Mouse (Mus musculus) T-cell, adult 2 months (primary cell): ENCODE results near the gene Exd1.
"Not testable (repeated sequence)": the region's sequence is repeated elsewhere in the genome, so short reads cannot be mapped to it uniquely, and the experiment has no call there.

Source experiments
- DNase-seq: peaks from one replicate; pipeline ENCODE4 v3.0.0; 2022; ENCODE audit warnings: low spot score

The Exd1 gene

DNA sequence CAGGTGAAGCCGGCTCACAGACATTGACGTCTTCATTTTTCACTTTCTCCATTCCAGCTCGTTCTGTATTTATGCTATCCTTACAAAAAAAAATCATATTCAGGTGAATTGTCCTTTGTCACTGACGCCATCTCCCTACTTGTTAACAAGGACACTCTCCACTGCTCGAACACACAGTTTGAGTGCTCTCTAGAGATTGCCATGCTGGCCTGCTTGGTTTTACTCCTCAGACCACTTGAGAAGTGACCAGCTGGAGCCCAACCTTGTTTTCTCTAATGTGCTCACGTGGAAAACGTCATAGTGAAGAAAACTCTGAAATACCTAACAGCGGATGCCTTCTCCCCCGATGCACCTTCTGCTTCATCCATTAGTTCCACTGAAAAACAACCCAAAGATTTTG is 8.6 kb downstream of the Exd1 start:
- no peak for DNase-seq

DNA sequence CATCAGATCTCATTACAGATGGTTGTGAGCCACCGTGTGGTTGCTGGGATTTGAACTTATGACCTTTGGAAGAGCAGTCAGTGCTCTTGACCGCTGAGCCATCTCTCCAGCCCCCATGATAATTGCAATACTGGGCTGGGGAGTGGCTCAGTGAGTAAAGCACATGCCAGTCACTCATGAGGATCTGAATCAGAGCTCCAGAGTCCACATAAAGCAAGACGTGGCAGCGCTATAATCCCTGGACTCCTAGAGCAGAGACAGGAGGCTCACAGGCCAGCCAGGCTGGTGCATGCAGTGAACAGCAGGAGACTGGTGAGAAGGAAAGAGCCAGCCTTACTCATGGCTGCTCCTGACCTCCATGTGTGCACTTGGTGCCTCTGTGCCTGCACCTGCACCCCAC is 22.0 kb downstream of the Exd1 start:
- DNase-seq, result no peak

DNA sequence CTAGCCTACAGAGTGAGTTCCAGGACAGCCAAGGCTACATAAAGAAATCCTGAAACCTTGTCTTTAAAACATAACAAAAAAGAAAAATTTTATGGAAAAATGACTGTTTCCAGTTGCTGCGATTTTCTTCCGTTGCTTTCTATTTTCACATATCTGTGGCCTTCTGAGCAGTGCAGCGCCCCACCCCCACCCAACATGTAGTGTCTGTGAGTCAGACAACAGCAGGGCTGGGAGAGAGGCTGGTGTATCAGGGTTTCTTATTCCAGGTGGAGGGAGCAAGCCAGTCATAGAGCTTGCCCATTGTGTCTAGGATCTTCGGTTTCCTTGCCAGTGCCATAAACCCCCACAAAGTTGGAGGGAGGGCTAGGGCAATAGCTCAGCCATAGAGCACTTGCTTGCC is 23.6 kb downstream of the Exd1 start:
- no peak for DNase-seq

DNA sequence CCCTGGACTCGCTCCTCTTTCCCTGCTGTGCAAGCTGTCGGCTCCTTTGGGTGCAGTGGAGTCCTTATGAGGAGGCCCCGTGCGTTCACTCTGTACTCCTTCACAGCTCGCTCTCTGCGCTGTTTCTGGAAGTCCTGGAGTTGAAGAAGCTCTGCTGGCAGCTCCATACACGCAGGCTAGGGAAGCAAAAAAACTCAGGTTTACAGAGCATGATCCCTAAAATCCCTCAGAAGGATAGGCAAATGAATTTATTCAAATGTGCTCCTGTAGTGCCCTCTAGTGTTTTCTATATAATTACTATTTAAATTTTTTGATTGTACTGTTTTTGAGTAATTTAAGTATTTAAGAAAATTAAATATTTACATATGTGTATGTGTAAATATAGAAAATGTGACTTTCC is 26.9 kb downstream of the Exd1 start:
- DNase-seq, result no peak

DNA sequence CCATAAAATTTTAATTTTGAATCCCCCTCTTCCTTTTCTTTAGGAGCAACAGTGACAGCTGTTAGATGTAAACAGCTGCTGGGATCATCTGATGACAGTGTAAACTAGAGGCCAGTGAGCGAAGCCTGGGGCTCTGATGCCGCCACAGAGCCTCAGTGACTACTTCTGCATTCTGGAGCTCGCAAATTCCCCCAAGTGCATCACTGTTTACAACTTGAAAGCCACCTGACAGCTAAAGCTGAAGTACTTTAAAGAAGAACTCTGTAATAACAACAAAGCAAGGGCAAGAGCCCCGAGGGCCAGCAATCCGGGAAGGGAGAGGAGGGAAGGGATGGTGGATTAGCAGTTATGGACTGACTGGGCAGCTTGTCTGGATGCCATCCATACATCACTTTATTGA is 30.6 kb downstream of the Exd1 start:
- DNase-seq, result no peak

DNA sequence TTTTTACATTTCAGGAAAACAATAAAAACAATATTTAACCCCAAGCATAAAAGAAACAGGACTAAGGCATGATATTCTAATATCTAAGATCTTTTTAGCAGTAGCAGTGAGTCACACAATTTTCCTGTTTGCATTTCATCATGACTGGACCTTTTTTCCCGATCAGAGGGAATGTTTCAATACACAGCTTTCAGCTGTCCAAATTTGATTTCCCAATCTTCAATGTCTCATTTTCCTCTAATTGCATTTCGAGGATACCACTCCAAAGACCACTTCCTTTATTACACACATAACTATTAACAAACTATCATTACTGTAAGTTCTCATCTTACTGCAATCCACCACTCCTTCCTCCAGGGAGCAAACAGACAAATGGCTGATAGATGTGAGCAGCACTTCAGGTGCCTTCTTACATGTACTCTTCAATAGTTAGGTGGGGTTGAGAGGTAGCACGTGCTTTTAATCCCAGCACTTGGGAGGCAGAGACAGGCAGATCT is 33.4 kb downstream of the Exd1 start:
- no peak for DNase-seq

DNA sequence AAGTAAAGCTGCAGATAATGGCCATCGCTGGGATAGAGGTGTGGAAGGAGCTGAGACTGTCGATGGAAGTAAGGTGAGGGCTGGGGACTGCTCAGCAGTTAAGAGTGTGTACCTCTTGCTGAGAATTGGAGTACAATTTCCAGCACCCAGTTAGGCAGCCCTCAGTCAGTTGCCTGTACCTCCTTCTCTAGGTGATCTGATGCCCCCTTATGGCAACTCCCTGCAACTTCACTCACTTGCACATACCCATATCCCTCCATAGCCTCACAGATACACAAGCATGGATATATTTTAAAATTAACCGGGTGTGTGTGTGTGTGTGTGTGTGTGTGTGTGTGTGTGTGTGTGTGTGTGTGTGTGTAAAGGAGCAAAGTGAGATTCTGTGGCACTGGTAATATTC is 35.1 kb downstream of the Exd1 start:
- peak; percentile 3 for DNase-seq

DNA sequence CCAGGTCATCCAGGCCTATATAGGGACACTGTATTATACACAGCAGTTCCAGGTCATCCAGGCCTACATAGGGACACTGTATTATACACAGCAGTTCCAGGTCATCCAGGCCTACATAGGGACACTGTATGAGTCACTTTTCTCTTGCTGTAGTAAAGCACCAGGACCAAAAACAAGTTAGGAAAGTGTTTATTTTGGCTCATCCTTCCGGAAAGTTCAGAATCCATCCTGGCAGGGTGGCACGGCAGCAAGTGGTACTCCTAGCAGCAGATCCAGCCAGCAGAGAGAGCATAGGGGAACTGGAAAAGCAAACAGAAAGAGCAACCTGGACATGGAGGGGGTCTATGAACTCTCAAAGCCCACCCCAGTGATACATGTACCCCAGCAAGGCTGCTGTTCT is 36.6 kb downstream of the Exd1 start:
- no peak for DNase-seq

DNA sequence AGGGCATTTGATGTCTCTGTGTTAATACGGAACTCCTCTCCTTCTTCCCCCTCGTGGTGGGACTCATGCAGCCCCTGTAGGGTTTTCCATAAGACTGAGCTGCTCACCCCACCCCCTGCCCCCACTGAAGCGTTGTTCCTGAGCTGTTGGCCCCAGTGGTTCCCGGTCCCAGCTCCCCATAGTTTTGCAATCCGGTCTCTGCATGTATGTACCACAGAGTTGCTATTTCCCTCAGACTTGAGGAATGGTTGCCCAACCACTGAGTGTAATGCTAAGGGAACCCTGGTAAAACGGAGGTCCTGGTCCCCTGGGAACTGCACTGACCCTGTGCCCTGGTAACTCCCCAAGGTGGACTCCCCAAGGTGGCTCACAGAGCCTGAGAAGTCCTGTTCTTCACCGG is 38.9 kb downstream of the Exd1 start:
- not testable (repeated sequence) for DNase-seq

DNA sequence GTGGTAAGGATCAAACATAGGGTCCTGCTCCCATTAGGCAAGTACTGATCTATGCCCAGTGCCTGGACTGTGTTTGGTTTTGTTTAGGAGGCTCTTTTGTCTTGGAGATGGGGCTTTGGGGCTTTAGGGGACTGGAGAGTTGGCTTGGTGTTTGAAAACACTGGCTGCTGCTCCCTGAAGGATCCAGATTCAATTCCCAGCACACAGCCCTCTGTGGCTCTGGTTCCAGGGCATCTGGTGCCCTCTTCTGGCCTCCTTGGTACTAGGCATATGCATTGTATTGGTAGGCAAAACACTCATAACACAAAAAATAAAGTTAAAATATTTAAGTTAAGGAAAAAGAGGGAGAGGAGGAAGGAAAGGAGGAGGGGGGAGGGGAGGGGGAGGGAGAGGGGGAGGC is 40.3 kb downstream of the Exd1 start:
- DNase-seq, result no peak

DNA sequence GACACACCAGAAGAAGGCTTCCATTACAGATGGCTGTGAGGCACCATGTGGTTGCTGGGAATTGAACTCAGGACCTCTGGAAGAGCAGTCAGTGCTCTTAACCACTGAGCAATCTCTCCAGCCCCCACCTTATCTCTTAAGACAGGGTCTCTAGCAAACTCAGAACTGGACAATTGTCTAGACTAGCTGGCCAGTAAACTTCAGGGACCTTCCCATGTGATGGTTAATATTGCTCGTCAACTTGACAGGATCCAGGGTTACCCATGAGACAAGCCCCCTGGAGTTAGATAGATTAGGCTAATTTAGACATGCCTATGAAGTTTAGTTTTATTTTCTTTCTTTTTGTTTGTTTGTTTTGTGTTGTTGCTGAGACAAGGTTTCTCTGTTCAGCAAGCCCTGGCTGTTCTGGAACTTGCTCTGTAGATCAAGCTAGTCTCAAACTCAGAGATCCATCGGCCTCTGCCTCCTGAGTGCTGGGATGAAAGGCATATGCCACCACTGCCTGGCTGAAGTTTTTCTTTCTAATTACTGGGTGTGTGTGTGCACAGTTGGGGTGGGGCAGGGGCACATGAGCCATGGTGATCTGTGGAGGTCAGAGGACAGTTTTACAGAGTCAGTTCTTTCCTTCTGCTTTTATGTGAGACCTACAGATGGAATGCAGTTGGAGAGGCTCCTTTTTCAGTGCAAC is 46.3 kb downstream of the Exd1 start:
- no peak for DNase-seq

DNA sequence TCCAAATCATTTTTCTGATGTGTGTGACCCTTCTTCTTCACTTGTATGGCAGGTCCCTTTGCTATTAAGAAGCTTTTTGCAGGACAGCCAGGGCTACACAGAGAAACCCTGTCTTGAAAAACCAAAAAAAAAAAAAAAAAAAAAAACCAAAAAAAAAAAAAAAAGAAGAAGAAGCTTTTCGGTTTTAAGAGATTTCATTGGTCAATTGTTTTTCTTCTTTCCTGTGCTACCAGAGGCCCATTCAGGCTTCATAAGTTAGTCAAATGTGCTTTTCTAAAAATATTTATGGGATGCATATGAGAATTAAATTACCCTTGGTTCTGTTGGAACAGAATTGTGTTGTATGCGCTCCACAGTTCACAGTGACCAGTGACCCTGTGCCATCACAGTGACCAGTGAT is 48.6 kb downstream of the Exd1 start:
- no peak for DNase-seq

DNA sequence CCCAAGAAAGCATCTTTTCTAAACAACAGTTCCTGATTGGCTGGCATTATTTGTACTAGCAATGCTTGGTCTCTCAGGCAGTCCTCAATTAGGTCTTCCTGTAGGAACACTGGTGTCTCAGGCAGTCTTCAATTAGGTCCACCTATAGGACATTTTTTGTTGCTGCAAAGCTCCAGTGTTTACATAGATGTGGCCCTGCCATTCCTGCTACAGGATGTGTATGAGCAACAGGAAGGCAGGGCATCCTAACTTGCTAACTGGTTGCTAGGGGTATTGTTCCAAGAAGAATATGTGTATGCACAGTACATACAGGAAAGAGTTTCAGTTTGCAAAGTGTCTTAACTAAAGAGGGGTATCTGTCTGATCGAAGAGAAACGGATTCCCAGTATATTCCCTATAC is 51.3 kb downstream of the Exd1 start:
- no peak for DNase-seq

DNA sequence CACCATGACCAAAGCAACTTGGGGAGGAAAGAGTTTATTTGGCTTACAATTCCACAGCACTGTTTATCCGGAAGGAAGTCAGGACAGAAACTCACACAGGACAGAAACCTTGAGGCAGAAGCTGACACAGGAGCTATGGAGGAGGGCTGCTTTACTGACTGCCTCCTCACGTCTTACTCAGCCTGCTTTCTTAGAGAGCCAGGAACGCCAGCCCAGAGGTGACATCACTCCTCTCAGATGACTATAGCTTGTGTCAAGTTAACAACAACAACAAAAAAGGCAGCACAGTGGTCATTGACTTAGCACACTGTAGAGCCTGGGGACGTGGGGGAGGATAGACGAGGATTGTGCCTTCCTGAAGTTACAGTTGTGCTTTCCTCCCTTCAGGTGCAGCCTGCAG is 55.5 kb downstream of the Exd1 start:
- DNase-seq, result no peak

DNA sequence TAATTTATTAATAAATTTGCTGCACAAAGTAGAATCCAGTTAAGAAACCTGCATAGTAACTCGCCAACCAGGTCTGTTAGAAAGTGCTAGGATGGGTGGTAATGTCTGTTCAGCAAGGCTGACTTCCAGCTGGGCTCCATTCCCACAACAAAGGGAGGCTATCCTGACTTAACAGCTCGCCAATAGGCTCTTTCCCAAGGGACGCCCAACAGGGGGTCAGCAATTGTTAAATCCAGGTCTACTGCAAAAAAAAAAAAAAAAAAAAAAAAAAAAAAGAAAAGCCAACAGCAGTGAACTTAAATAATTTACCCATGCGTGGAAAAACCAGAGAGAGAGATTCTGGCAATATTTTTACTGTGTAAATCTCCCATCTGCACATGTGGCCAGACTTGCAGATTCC is 60.9 kb downstream of the Exd1 start:
- DNase-seq, result no peak

DNA sequence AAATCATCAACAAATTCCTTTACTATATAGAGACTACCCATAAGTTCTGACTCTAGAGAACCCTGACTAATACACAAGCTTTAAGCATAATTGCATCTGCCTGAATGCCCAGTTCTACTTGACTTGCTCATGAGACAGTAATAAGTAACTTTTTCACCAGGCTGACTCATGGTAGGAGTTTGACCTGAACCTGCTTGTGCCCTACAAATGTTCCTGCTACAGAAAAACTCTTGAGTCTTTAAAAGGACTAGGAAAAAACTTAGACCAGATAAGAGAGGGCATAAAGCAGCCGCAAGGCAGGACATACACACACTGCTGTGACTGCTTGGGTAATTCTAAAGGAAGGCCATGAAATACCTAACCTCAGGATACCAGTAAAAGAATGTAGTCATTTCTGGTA is 65.1 kb downstream of the Exd1 start:
- DNase-seq, result no peak

DNA sequence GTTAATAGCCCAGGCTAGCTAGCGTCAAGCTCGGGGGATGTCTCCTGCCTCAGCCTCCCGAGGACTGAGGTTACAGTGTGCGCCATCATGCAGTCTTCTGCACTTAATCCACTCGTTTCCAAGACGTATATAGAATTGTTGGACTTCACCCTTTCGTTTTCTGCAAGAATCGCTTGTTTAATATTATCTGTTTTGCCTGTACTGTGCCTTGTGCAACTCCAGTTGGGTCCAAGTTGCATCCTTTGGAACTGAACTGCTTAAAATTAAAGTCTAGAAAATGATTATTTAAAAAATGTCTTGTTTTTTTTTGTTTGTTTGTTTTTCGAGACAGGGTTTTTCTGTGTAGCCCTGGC is 69.1 kb downstream of the Exd1 start:
- DNase-seq, result no peak

DNA sequence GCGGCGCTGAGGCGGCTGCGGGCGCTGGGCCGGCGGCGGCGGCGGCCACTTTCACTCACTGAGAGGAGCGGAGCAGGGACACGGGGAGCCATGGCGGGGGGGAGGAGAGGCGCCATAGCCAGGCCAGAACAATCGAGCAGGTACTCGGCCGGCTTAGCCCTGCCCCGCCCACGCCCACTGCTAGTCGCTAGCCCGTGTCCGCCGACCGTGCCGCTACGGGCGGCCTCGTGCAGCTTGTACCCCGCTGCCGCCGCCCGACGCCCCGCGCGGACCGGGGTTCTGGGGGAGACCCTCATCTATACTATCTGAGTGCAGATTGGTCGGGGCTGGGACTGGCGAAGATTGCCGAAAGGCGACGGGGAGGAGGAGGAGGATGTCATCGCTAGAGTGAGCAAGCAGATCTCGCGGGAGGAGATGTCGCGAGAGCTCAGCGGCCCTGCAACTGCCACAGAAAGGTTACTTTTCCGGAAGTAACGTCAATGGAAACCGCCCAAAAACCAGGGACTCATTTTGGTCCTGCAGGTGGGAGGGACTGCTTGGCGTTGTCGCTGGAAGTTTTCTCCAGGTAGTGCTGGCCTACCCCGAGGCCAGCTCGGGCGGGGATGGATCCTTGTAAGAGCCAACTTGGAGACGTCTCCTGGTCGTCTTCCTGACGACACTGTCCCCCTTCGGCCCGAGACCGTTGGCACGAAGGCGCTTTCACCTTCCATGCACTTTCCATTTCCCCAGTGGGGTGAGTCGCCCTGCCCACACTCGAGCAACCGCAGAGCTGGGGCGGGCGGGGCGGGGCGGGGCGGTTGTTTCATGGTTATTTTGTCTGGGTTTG is 69.6 kb downstream of the Exd1 start, which contains the start of gene Ino80:
Gene Ino80 (minus strand): TSS at position 117 of the 826 bp plus-strand sequence.
- DNase-seq, result peak; percentile 98

DNA sequence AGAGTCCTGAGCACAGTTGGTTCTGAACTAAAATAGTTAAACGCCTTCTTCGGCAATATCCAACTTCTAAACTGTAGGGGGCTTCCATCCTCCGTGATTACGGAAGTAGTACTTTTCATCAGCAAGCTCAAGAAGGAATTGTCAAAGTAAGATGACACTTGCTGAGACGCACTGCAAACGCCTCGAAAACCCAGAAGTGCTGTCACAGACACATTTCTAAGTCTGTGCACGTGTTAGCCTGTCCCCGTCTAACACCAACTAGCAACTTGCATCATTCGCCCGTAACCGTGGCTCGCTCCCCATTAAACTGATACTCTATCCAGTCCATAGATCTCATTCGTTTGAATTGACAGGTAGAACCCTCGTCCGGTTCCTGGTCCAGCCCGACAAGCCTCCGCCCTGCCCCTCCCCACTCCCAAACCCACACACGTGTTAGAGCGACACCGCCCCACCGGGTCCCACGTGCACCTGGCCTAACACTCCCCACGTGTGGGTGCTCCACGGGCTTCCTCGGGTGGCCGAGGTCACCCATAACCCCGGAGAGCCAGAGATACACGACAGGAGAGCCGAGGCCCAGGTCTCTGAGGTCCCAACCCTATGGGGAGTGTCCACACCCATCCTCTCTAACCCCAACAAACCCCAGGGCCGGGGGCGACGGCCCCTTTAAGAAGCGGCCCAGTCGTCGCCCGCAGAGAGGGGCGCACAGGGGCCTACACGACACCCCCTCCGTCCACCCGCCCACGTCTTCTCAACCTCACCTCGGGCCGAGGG is 70.6 kb downstream of the Exd1 start:
- DNase-seq, result peak; percentile 72

DNA sequence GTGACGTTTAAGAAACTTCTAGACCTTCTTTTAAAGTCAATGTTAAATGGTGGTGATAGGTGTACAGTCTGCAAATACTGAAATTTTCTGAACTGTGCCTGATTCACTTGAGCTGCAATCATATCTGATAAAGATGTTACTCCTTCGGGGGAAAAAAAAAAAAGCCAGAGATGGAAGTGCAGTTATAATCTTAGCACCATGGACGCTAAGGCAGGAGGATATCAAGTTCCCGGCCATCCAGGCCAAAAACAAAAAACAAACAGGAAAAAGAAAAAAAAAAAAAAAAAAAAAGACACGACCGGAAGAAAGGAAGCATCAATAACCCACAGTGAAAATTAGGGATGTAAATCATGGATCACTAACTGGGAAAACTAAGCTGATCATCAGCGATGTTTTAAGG is 71.3 kb downstream of the Exd1 start:
- DNase-seq, result no peak
